Mouse (Mus musculus) kidney, adult 2 months (tissue): Measurements from ENCODE around the gene Rab3a.

Experiments used
- CTCF ChIP-seq: fragments of 200-500 bp; conservative IDR thresholded peaks from 2 replicates; pipeline ENCODE4 v1.5.1; 2011; ENCODE audit warnings: low read depth, mild to moderate bottlenecking, control low read depth, low read length, moderate library complexity, mixed read lengths; ENCODE audit not compliant: insufficient read depth, insufficient read length
- POLR2A ChIP-seq: fragments of 200-500 bp; IDR thresholded peaks from one replicate; pipeline ENCODE4 v1.6.1; 2011; ENCODE audit warnings: low read depth, low read length, control low read depth

- TF ChIP-seq POLR2A (no peak), CTCF (no peak)
Observed at GRCm38 (mm10) chr8:70787941-70788667, 33.6 kb downstream of the Rab3a start.
